Mouse (Mus musculus) 3134 (cell line): ENCODE measurements around the gene Vmn1r15.

ENCODE experiments used
- DNase-seq: peaks from one replicate; pipeline ENCODE4 v3.0.0-alpha.2; 2011; ENCODE audit warnings: low spot score; ENCODE audit not compliant: insufficient read length; ENCODE audit errors: extremely low read depth

The Vmn1r15 gene

DNA sequence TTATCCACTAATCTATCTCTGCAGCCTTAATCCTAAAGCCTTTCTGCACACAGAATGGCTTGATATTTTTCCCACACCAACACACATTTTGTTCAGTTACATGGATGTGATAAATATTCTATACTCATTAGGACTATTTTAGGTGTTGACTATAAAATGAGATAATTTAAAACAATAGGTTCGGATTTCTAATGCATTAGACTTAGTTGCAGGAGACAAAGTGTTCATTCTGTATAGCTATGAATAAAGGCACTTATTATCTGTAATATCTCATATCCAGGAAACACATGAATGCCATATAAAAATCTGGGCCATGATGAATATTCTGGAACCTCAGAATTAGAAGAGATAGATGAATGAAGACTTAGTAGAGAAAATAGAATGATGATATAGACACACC lies at the start of gene Vmn1r15:
TSS of gene Vmn1r15 (plus strand) at position 301 of the 400 bp plus-strand sequence.
- DNase-seq = no peak

DNA sequence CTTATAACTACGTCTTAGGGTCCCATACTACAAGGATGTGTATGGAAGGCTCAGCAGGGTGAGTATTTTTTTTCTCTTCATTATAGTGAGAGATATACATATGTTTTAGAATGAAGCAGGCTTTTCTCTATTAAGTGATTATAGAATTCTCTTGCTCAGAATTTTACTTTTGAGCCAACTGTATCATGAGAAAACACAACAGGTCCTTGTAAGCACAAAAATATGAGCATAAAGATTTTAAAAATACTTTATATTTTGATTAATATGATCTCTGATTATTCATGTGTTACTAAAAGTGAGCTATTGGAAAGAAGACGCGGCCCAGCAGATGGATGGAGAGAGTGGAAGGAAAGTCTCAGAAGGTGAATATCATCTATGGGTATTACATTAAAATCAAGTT lies 26.4 kb upstream of the Vmn1r15 start, which contains the start of gene Vmn1r14:
TSS of gene Vmn1r14 (plus strand) at position 301 of the 400 bp plus-strand sequence.
- no peak for DNase-seq

DNA sequence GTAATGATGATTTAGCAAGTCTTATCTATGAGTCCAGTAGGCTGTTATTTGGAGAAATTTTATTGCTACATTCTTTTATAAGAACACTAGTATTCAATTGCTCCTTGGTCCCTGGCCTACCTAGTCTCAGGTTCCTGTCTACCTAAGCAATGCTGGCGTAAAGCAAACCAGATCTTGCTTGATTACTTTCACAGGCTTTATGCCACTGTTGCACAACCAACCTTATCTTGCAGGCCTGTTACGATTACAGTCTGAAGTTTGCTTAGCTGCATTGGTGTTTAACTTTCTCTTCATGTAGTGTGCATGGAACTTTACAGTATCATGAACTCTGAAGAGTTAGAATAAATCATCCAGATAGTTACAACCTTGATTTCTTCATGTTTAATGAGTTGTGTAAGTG lies 3.2 kb downstream of the Vmn1r15 start:
- no peak for DNase-seq

DNA sequence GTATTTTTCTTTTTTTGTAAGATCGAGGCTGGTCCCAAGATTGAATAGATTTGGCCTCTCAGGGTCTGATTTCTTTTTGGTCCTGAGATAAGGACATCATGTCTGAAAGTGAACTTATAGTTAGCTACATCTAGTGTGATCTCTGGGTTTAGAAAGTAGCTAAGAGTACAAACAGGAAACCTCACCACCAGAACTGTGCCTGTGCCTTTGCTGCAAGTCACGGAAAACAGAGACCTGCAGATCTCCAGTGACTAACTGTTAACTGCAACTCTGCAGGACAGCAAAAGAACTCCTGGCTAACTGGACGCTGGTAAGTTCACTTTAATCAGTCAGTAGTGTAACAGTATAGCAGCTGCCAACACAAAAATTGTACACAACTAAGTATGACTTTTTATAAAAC lies 14.1 kb downstream of the Vmn1r15 start:
- DNase-seq = no peak

DNA sequence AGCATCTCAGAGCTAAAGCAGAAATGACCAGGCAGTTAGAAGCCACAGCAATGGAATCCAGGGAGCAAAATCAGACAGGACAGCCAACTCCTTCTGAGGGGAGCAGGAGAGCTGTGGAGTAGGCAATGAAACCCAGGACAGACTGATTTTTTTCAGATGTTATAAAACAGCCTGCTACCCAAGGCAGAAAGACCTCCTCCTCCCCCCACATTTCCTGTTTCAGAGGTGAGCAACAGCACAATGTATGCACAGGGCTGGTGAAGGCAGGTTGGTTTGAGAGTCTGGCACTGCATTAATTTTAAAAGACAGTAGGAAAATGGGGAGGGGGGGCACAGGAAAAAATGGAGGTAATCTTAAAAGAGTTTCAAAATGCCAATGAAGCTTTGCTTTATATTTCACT lies 14.8 kb downstream of the Vmn1r15 start:
- DNase-seq = no peak

DNA sequence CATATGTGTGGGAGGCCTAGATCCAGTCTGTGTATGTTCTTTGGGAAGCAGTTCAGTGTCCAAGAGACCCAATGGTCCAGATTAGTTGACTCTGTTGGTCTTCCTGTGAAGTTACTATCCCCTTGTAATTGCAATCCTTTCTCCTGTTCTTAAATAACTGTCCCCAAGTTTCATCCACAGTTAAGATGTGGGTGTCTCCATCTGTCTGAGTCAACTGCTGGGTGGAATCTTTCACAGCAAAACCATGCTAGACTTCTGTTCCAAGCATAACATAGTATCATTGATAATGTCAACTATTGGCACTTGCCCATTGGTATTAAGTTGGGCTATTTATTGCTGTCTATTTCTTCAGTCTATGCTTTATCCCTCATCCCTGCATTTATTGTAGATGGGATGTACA lies 21.2 kb downstream of the Vmn1r15 start:
- DNase-seq = no peak
